Mouse (Mus musculus) lung, adult 2 months (tissue): ENCODE data around the gene Zfp184.

Experiments
- CTCF ChIP-seq: fragments of 200-500 bp; IDR thresholded peaks from 2 replicates; pipeline ENCODE4 v1.5.1; 2011; ENCODE audit warnings: mild to moderate bottlenecking, low read length, control low read depth; ENCODE audit not compliant: insufficient read depth
- POLR2A ChIP-seq: fragments of 200-500 bp; IDR thresholded peaks from 2 replicates; pipeline ENCODE4 v1.6.1; 2011; ENCODE audit warnings: low read depth, mild to moderate bottlenecking, control low read depth, low read length, borderline replicate concordance; ENCODE audit errors: extremely low read depth

DNA sequence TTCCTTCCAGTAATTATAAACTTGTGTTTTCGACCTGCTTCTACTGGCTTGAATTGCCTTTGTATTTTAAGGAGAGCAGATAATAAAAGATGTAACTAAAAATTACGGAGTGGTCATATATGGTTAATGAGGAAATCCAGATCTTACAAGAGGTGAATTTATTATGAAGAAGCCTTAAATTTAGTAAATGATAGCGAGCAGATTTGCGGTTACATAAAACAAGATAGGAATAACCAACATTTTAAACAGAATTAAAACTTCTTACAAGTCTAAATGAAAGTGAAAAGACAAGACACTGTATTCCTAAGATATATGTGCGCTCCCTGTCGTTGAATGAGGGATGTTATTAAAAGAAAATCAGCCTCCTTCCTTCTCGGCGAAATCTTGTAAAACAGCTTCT, 50.0 kb downstream of the Zfp184 start:
- TF ChIP-seq POLR2A (no peak), CTCF (no peak)
